ENCODE assay signal across 10 mouse cellular contexts in the genomic region with DNA sequence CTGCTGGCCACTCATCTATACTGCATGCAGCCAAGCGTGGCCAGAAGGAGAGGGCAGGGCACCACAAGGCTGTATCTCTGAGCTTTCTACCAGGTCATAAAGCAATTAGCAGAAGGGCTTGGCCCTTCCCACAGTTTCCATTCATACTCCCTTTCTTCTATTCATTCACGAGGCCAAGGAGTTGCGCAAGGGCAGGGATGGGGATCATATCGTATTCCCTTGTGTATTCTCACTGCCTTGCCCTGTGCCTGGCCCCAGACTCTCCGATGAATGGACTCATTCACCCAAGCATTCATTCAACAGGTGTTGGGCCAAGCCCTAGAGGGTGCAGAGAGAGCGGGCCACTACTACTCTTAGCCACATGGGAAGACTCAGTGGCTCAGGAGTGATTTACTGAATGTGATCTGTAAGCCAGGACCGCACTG.
DNase-seq lines count a peak whose midpoint lies in the region; ATAC-seq lines count a peak whose summit lies in the region.
"Had no signal": no experiment of that assay in that cellular context is flagged by ENCODE, and none has a peak within 500 bp of the region (broad histone marks: within the 10 kb centered on the region; RNA-seq: fewer than 3 reads in every experiment).

No protein-coding gene starts in this region.

- peak; percentile 38 for DNase-seq in adrenal gland, postnatal 10 days
- no peak for DNase-seq in adrenal gland, postnatal 4 days (ENCODE audit: low spot score in 2 of 2)
- DNase-seq in kidney, adult 18-20 months, result no peak
- DNase-seq in embryo, embryonic 11 days, result peak; percentile 45
- peak; percentile 45 for DNase-seq in lung, postnatal 25 days (ENCODE audit: low spot score)
- DNase-seq in spleen, postnatal 36 days (ENCODE audit: low spot score in 2 of 2), result no peak
- no peak for DNase-seq in layer of hippocampus, postnatal 14 days (ENCODE audit: low spot score in 2 of 2)
- DNase-seq: cerebellum, postnatal 10 days; layer of hippocampus, adult 9-11 months had no signal

- ATAC-seq in kidney, embryonic 16.5 days (ENCODE audit: low FRiP score, low TSS enrichment), result peak; percentile 80

- H3K9ac ChIP-seq in kidney, embryonic 16.5 days (replicated peaks; ENCODE audit: low read length), result no peak overlapping the region

- no peaks in the 10 kb centered on the region for H3K9me3 ChIP-seq in kidney, embryonic 16.5 days (ENCODE audit: low read length)

- no peak overlapping the region for H3K27ac ChIP-seq in kidney, embryonic 16.5 days (ENCODE audit: low read length)

- 34% methylated on average over 7 of the region's 7 CpGs for WGBS in kidney, embryonic 16.5 days

- H3K36me3 ChIP-seq in kidney, embryonic 16.5 days (ENCODE audit: insufficient read depth, low read length), result no peaks in the 10 kb centered on the region

- H3K27me3 ChIP-seq in kidney, embryonic 16.5 days (ENCODE audit: insufficient read depth, low read length), result no peaks in the 10 kb centered on the region

- H3K4me2 ChIP-seq in kidney, embryonic 16.5 days (replicated peaks; ENCODE audit: low read depth, low read length), result no peak overlapping the region

- H3K4me3 ChIP-seq in kidney, embryonic 16.5 days (ENCODE audit: low read length), result no peak overlapping the region

- H3K4me1 ChIP-seq in kidney, embryonic 16.5 days (ENCODE audit: insufficient read depth, low read length), result peaks cover 49% of the 10 kb centered on the region

Comparison
In these comparisons a context has a peak if more than half of its experiments do, and no peak if none do; other contexts are left out.
1. DNase-seq: peak in adrenal gland, postnatal 10 days (single experiment), embryo, embryonic 11 days (single experiment) and lung, postnatal 25 days (single experiment); none in adrenal gland, postnatal 4 days (0 of 2), kidney, adult 18-20 months (single experiment), spleen, postnatal 36 days (0 of 2) and layer of hippocampus, postnatal 14 days (0 of 2).